Mouse (Mus musculus): ENCODE results near the gene Armc5. TPM values are rescaled to one million over a fixed set of nuclear protein-coding genes. Genes with fewer than 3 reads are reported as not detected.

The Armc5 gene
- polyA plus RNA-seq, 1 experiment from 2014 or later, result 20.0 TPM

- ATAC-seq (ENCODE audit: low read depth), result no peak
- H3K9ac ChIP-seq (ENCODE audit: low read length), result no peak overlapping the region
- no peak overlapping the region for H3K27ac ChIP-seq (ENCODE audit: low read length)
- 50% methylated on average over 12 of the region's 12 CpGs for WGBS
- peaks cover 17% of the 10 kb centered on the region for H3K4me1 ChIP-seq (replicated peaks; ENCODE audit: control insufficient read depth, insufficient read depth, low read length)
- H3K27me3 ChIP-seq (ENCODE audit: control insufficient read depth, insufficient read depth, low read depth, low read length), result no peaks in the 10 kb centered on the region
- H3K9me3 ChIP-seq (ENCODE audit: control insufficient read depth, low read length), result no peaks in the 10 kb centered on the region
- no peak overlapping the region for H3K4me3 ChIP-seq (ENCODE audit: low read length)
- H3K36me3 ChIP-seq (ENCODE audit: control insufficient read depth, insufficient read depth, low read length), result peaks cover 8% of the 10 kb centered on the region
- peak overlapping the region; percentile 28 for H3K4me2 ChIP-seq (ENCODE audit: low read depth, low read length)
These were observed 14.8 kb downstream of the Armc5 start for GRCm38 (mm10) chr7:128251946-128252345.

DNA sequence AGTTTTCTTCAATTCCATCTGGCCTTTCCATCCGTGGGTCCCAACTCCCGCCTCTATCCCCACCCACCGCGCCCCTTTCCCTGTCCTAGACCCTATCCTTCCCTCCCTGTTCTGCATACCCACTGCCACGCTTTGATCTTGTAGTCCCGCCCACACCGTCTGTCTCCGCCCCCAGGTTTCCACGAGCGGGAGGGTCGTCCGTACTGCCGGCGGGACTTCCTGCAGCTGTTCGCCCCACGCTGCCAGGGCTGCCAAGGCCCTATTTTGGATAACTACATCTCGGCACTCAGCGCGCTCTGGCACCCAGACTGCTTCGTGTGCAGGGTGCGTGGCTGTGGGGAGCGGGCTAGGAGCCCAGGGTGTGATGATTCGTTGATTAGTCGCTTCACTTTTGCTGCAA lies 15.5 kb downstream of the Armc5 start:
- H3K4me2 ChIP-seq (ENCODE audit: low read depth, low read length), result peak overlapping the region; percentile 28
- no peaks in the 10 kb centered on the region for H3K27me3 ChIP-seq (ENCODE audit: control insufficient read depth, insufficient read depth, low read depth, low read length)
- peak; percentile 18; the same call in 1 of the 2 replicates for ATAC-seq (ENCODE audit: low read depth)
- no peak overlapping the region for H3K9ac ChIP-seq (ENCODE audit: low read length)
- peaks cover 8% of the 10 kb centered on the region for H3K36me3 ChIP-seq (ENCODE audit: control insufficient read depth, insufficient read depth, low read length)
- H3K9me3 ChIP-seq (ENCODE audit: control insufficient read depth, low read length), result no peaks in the 10 kb centered on the region
- H3K4me1 ChIP-seq (replicated peaks; ENCODE audit: control insufficient read depth, insufficient read depth, low read length), result peaks cover 18% of the 10 kb centered on the region
- H3K4me3 ChIP-seq (ENCODE audit: low read length), result peak overlapping the region; percentile 23
- 16% methylated on average over 24 of the region's 24 CpGs for WGBS
- H3K27ac ChIP-seq (ENCODE audit: low read length), result no peak overlapping the region

- Histone ChIP-seq H3K27ac (ENCODE audit: low read length) (no peak overlapping the region), H3K9me3 (ENCODE audit: control insufficient read depth, low read length) (no peaks in the 10 kb centered on the region), H3K27me3 (ENCODE audit: control insufficient read depth, insufficient read depth, low read depth, low read length) (no peaks in the 10 kb centered on the region), H3K4me3 (ENCODE audit: low read length) (no peak overlapping the region), H3K9ac (ENCODE audit: low read length) (no peak overlapping the region), H3K4me1 (replicated peaks; ENCODE audit: control insufficient read depth, insufficient read depth, low read length) (peaks cover 15% of the 10 kb centered on the region), H3K4me2 (ENCODE audit: low read depth, low read length) (no peak overlapping the region), H3K36me3 (ENCODE audit: control insufficient read depth, insufficient read depth, low read length) (peaks cover 2% of the 10 kb centered on the region)
- 56% methylated on average over 2 of the region's 2 CpGs for WGBS
- ATAC-seq (ENCODE audit: low read depth), result no peak
These were observed 17.8 kb downstream of the Armc5 start for GRCm38 (mm10) chr7:128254978-128255377.

DNA sequence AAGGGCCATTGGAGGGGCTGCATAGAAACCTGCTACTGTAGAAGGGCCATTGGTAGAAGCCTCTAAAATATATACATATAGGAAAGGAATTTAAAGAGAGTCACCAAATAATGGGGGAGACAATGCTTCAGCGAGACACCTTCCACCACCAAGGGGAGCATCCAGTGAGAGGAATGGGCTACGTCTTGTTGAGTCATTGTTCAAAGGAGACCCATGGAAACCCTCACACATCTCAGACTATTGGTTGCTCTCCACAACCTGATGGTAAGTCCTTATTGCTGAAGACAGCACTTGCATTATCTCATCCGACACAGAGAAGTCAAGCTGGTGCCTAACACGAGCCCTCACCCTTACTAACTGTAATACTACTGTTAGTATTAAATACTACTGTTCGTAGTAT lies 18.6 kb downstream of the Armc5 start:
- Histone ChIP-seq H3K4me3 (ENCODE audit: low read length) (no peak overlapping the region), H3K4me1 (replicated peaks; ENCODE audit: control insufficient read depth, insufficient read depth, low read length) (peaks cover 11% of the 10 kb centered on the region), H3K9ac (ENCODE audit: low read length) (no peak overlapping the region), H3K27ac (ENCODE audit: low read length) (no peak overlapping the region), H3K36me3 (ENCODE audit: control insufficient read depth, insufficient read depth, low read length) (no peaks in the 10 kb centered on the region), H3K9me3 (ENCODE audit: control insufficient read depth, low read length) (no peaks in the 10 kb centered on the region), H3K27me3 (ENCODE audit: control insufficient read depth, insufficient read depth, low read depth, low read length) (no peaks in the 10 kb centered on the region), H3K4me2 (ENCODE audit: low read depth, low read length) (no peak overlapping the region)
- 79% methylated on average over 5 of the region's 5 CpGs for WGBS
- no peak for ATAC-seq (ENCODE audit: low read depth)

DNA sequence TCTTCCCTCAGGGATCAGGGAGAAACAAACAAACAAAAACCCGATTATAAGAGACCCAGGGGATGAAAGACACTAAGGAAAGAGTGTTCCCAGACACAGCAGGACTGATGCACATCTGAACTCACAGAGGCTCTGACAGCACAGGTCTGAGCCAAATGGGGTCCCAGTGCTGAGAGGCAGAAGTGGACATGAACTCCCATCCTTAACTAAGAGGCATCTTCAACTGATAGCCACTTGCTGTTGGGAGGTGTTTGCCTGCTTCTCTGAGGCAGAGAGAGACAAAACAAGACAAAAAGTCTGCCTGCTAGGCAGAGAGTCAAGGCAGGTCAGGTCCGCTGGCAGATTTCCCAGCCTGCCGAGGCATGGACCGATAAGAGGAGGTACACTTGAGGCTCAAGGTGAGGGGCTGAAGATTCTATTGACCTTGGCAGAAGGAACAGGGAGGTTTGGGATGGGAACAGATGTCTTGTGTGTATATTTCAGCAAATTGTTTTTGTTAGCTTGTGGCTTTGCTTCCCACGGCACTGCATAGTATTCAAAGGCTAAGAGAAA lies 19.7 kb downstream of the Armc5 start:
- H3K36me3 ChIP-seq (ENCODE audit: control insufficient read depth, insufficient read depth, low read length), result no peaks in the 10 kb centered on the region
- no peaks in the 10 kb centered on the region for H3K9me3 ChIP-seq (ENCODE audit: control insufficient read depth, low read length)
- ATAC-seq (ENCODE audit: low read depth), result no peak
- H3K4me1 ChIP-seq (replicated peaks; ENCODE audit: control insufficient read depth, insufficient read depth, low read length), result peaks cover 11% of the 10 kb centered on the region
- no peak overlapping the region for H3K4me2 ChIP-seq (ENCODE audit: low read depth, low read length)
- WGBS, result 15% methylated on average over 5 of the region's 5 CpGs
- no peak overlapping the region for H3K4me3 ChIP-seq (ENCODE audit: low read length)
- H3K27ac ChIP-seq (ENCODE audit: low read length), result no peak overlapping the region
- H3K9ac ChIP-seq (ENCODE audit: low read length), result no peak overlapping the region
- H3K27me3 ChIP-seq (ENCODE audit: control insufficient read depth, insufficient read depth, low read depth, low read length), result no peaks in the 10 kb centered on the region

DNA sequence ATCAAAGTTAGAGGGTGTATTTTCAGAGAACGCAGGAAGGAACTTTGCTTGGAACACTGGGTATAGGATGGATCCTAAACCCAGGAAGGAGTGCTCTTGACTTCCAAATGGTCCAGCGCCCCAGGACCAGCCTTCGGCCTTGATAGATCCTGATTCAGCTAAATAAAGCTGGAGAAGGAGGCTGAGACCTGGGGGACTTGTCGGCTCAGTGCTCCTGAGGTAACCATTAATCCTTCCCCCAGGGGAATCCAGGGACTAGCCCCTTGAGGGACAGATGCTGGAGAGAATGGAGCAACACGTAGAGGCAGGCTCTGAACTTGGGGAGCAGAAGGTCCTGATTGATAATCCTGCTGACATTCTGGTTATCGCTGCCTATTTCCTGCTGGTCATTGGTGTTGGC lies 28.3 kb downstream of the Armc5 start, which contains the start of gene Slc5a2:
Gene Slc5a2, plus strand, starts transcription at position 247 of the 400 bp plus-strand sequence.
- Histone ChIP-seq H3K4me1 (replicated peaks; ENCODE audit: control insufficient read depth, insufficient read depth, low read length) (no peaks in the 10 kb centered on the region), H3K9ac (ENCODE audit: low read length) (no peak within 1 kb of the TSS), H3K36me3 (ENCODE audit: control insufficient read depth, insufficient read depth, low read length) (peaks cover under 1% of the 10 kb centered on the region), H3K4me3 (ENCODE audit: low read length) (no peak within 1 kb of the TSS), H3K27ac (ENCODE audit: low read length) (no peak within 1 kb of the TSS), H3K9me3 (ENCODE audit: control insufficient read depth, low read length) (no peaks in the 10 kb centered on the region), H3K27me3 (ENCODE audit: control insufficient read depth, insufficient read depth, low read depth, low read length) (no peaks in the 10 kb centered on the region), H3K4me2 (ENCODE audit: low read depth, low read length) (no peak within 1 kb of the TSS)
- WGBS, result 80% methylated on average over 6 of the region's 6 CpGs
- ATAC-seq (ENCODE audit: low read depth), result no peak

- Histone ChIP-seq H3K27me3 (ENCODE audit: control insufficient read depth, insufficient read depth, low read depth, low read length) (no peaks in the 10 kb centered on the region), H3K4me2 (ENCODE audit: low read depth, low read length) (no peak overlapping the region), H3K9me3 (ENCODE audit: control insufficient read depth, low read length) (no peaks in the 10 kb centered on the region), H3K9ac (ENCODE audit: low read length) (no peak overlapping the region), H3K4me3 (ENCODE audit: low read length) (no peak overlapping the region), H3K27ac (ENCODE audit: low read length) (no peak overlapping the region), H3K36me3 (ENCODE audit: control insufficient read depth, insufficient read depth, low read length) (peaks cover 6% of the 10 kb centered on the region), H3K4me1 (replicated peaks; ENCODE audit: control insufficient read depth, insufficient read depth, low read length) (no peaks in the 10 kb centered on the region)
- 58% methylated on average over 5 of the region's 5 CpGs for WGBS
- no peak for ATAC-seq (ENCODE audit: low read depth)
These were observed 28.9 kb downstream of the Armc5 start for GRCm38 (mm10) chr7:128266056-128266455.

DNA sequence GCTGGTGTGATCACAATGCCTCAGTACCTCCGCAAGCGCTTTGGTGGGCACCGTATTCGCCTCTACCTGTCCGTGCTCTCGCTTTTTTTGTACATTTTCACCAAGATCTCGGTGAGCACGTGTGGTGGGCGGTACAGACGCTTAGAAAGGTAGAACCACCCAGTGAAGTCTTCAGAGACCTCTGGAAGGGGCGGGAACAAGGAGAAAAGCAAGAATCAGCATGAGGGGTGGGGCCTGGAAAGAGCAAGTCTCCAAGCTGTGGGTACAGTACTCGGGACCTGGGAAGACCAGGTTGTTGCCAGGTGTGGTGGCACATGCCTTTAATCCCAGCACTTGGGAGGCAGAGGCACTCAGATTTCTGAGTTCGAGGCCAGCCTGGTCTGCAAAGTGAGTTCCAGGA lies 30.2 kb downstream of the Armc5 start:
- peaks cover 16% of the 10 kb centered on the region for H3K36me3 ChIP-seq (ENCODE audit: control insufficient read depth, insufficient read depth, low read length)
- no peak overlapping the region for H3K9ac ChIP-seq (ENCODE audit: low read length)
- no peak overlapping the region for H3K4me3 ChIP-seq (ENCODE audit: low read length)
- H3K4me2 ChIP-seq (ENCODE audit: low read depth, low read length), result no peak overlapping the region
- WGBS, result 59% methylated on average over 13 of the region's 13 CpGs
- no peaks in the 10 kb centered on the region for H3K4me1 ChIP-seq (replicated peaks; ENCODE audit: control insufficient read depth, insufficient read depth, low read length)
- ATAC-seq (ENCODE audit: low read depth), result no peak
- H3K9me3 ChIP-seq (ENCODE audit: control insufficient read depth, low read length), result no peaks in the 10 kb centered on the region
- no peak overlapping the region for H3K27ac ChIP-seq (ENCODE audit: low read length)
- no peaks in the 10 kb centered on the region for H3K27me3 ChIP-seq (ENCODE audit: control insufficient read depth, insufficient read depth, low read depth, low read length)

GRCm38 (mm10) chr7:128267813-128268212 lies 30.7 kb downstream of the Armc5 start:
- Histone ChIP-seq H3K4me1 (replicated peaks; ENCODE audit: control insufficient read depth, insufficient read depth, low read length) (no peaks in the 10 kb centered on the region), H3K4me2 (ENCODE audit: low read depth, low read length) (no peak overlapping the region)
- ATAC-seq (ENCODE audit: low read depth), result no peak

GRCm38 (mm10) chr7:128270431-128270850 lies 33.3 kb downstream of the Armc5 start:
- Histone ChIP-seq H3K4me3 (ENCODE audit: low read length) (no peak overlapping the region), H3K4me2 (ENCODE audit: low read depth, low read length) (no peak overlapping the region), H3K9ac (ENCODE audit: low read length) (no peak overlapping the region), H3K9me3 (ENCODE audit: control insufficient read depth, low read length) (no peaks in the 10 kb centered on the region), H3K27me3 (ENCODE audit: control insufficient read depth, insufficient read depth, low read depth, low read length) (no peaks in the 10 kb centered on the region), H3K36me3 (ENCODE audit: control insufficient read depth, insufficient read depth, low read length) (peaks cover 41% of the 10 kb centered on the region), H3K4me1 (replicated peaks; ENCODE audit: control insufficient read depth, insufficient read depth, low read length) (no peaks in the 10 kb centered on the region), H3K27ac (ENCODE audit: low read length) (no peak overlapping the region)
- WGBS, result 42% methylated on average over 13 of the region's 13 CpGs
- peak; percentile 56; the same call in 1 of the 2 replicates for ATAC-seq (ENCODE audit: low read depth)

More at GRCm38 (mm10) chr7:128267813-128268212, 30.7 kb downstream of the Armc5 start:
- no peaks in the 10 kb centered on the region for H3K27me3 ChIP-seq (ENCODE audit: control insufficient read depth, insufficient read depth, low read depth, low read length)
- peaks cover 18% of the 10 kb centered on the region for H3K36me3 ChIP-seq (ENCODE audit: control insufficient read depth, insufficient read depth, low read length)
- no peak overlapping the region for H3K4me3 ChIP-seq (ENCODE audit: low read length)
- no peak overlapping the region for H3K9ac ChIP-seq (ENCODE audit: low read length)
- H3K27ac ChIP-seq (ENCODE audit: low read length), result no peak overlapping the region
- H3K9me3 ChIP-seq (ENCODE audit: control insufficient read depth, low read length), result no peaks in the 10 kb centered on the region
- WGBS, result 81% methylated on average over 7 of the region's 7 CpGs

All from lung, embryonic 16.5 days (tissue).